Mouse (Mus musculus) lung, embryonic 15.5 days (tissue): ENCODE results near the gene Fmnl2. TPM values are rescaled to one million over a fixed set of nuclear protein-coding genes. Genes with fewer than 3 reads are reported as not detected.

Experiments
- ATAC-seq: fragments of 200-750 bp; cut with Nextera tagmentation; 2 replicates; pipeline ENCODE4 v1.8.0; 2017; ENCODE audit warnings: moderate number of reproducible peaks, borderline replicate concordance; ENCODE audit not compliant: low FRiP score, low TSS enrichment; ENCODE audit errors: extremely low read depth
- H3K27ac ChIP-seq: fragments of 300-500 bp; sonication (generic); 2 replicates; pipeline ENCODE4 v1.5.1; 2015; ENCODE audit warnings: moderate library complexity, mild to moderate bottlenecking, inconsistent platforms
- H3K27me3 ChIP-seq: fragments of 300-500 bp; sonication (generic); 2 replicates; pipeline ENCODE4 v1.6.1; 2015; ENCODE audit warnings: inconsistent platforms
- H3K36me3 ChIP-seq: fragments of 300-500 bp; sonication (generic); 2 replicates; pipeline ENCODE4 v1.6.1; 2015; ENCODE audit warnings: inconsistent platforms
- H3K4me1 ChIP-seq: fragments of 300-500 bp; sonication (generic); 2 replicates; pipeline ENCODE4 v1.6.1; 2015; ENCODE audit warnings: inconsistent platforms
- H3K4me2 ChIP-seq: fragments of 300-500 bp; sonication (generic); 2 replicates; pipeline ENCODE4 v1.6.1; 2015; ENCODE audit warnings: inconsistent platforms, mild to moderate bottlenecking, moderate library complexity
- H3K4me3 ChIP-seq: fragments of 300-500 bp; sonication (generic); 2 replicates; pipeline ENCODE4 v1.5.1; 2015; ENCODE audit warnings: mild to moderate bottlenecking, inconsistent platforms
- H3K9ac ChIP-seq: fragments of 300-500 bp; sonication (generic); 2 replicates; pipeline ENCODE4 v1.6.1; 2015; ENCODE audit warnings: inconsistent platforms
- H3K9me3 ChIP-seq: fragments of 300-500 bp; sonication (generic); 2 replicates; pipeline ENCODE4 v1.6.1; 2016; ENCODE audit warnings: inconsistent platforms
- WGBS: fragments of 180-500 bp; shearing (Covaris S2); methylation state at CpG from one replicate; pipeline ENCODE4 v1.1.7; 2015; 5-methylcytosine and 5-hydroxymethylcytosine counted together
- polyA plus RNA-seq: library from polyadenylated mRNA; unstranded; fragments of >200 nt; fragmentation: Nextera tagmentation; extraction: Ambion mirVana; gene quantifications from 2 replicates; pipeline ENCODE4 v1.2.1, GENCODE M21; 2015

The Fmnl2 gene
- polyA plus RNA-seq, 1 experiment from 2014 or later, result 3.7 TPM

GRCm38 (mm10) chr2:52946074-52946473 lies 88.4 kb downstream of the Fmnl2 start:
- 70% methylated on average over 2 of the region's 2 CpGs for WGBS
- no peak overlapping the region for H3K4me3 ChIP-seq
- no peaks in the 10 kb centered on the region for H3K27me3 ChIP-seq
- no peaks in the 10 kb centered on the region for H3K4me1 ChIP-seq
- H3K9ac ChIP-seq, result no peak overlapping the region
- no peaks in the 10 kb centered on the region for H3K36me3 ChIP-seq
- no peak overlapping the region for H3K4me2 ChIP-seq
- no peak overlapping the region for H3K27ac ChIP-seq
- H3K9me3 ChIP-seq, result no peaks in the 10 kb centered on the region
- ATAC-seq, result no peak

GRCm38 (mm10) chr2:52946524-52947186 lies 89.0 kb downstream of the Fmnl2 start:
- no peak overlapping the region for H3K9ac ChIP-seq
- no peak for ATAC-seq
- no peak overlapping the region for H3K27ac ChIP-seq
- H3K4me2 ChIP-seq, result no peak overlapping the region
- WGBS, result 73% methylated on average over 11 of the region's 11 CpGs
- no peaks in the 10 kb centered on the region for H3K36me3 ChIP-seq
- H3K4me3 ChIP-seq, result no peak overlapping the region
- H3K9me3 ChIP-seq, result no peaks in the 10 kb centered on the region
- no peaks in the 10 kb centered on the region for H3K4me1 ChIP-seq
- H3K27me3 ChIP-seq, result no peaks in the 10 kb centered on the region

GRCm38 (mm10) chr2:52948406-52948805 lies 90.7 kb downstream of the Fmnl2 start:
- no peak overlapping the region for H3K4me3 ChIP-seq
- ATAC-seq, result no peak

GRCm38 (mm10) chr2:52949556-52949955 lies 91.9 kb downstream of the Fmnl2 start:
- no peak for ATAC-seq
- Histone ChIP-seq H3K9me3 (no peaks in the 10 kb centered on the region), H3K36me3 (no peaks in the 10 kb centered on the region), H3K9ac (no peak overlapping the region), H3K27me3 (no peaks in the 10 kb centered on the region), H3K4me1 (no peaks in the 10 kb centered on the region), H3K27ac (no peak overlapping the region), H3K4me2 (no peak overlapping the region), H3K4me3 (no peak overlapping the region)
- 82% methylated on average over 4 of the region's 4 CpGs for WGBS

More at GRCm38 (mm10) chr2:52948406-52948805, 90.7 kb downstream of the Fmnl2 start:
- no peak overlapping the region for H3K4me2 ChIP-seq
- H3K4me1 ChIP-seq, result no peaks in the 10 kb centered on the region
- no peaks in the 10 kb centered on the region for H3K9me3 ChIP-seq
- H3K27ac ChIP-seq, result no peak overlapping the region
- no peaks in the 10 kb centered on the region for H3K27me3 ChIP-seq
- H3K9ac ChIP-seq, result no peak overlapping the region
- H3K36me3 ChIP-seq, result no peaks in the 10 kb centered on the region
- 90% methylated on average over 3 of the region's 3 CpGs for WGBS

GRCm38 (mm10) chr2:52950226-52950625 lies 92.6 kb downstream of the Fmnl2 start:
- Histone ChIP-seq H3K4me3 (no peak overlapping the region), H3K36me3 (no peaks in the 10 kb centered on the region), H3K27me3 (no peaks in the 10 kb centered on the region), H3K9me3 (no peaks in the 10 kb centered on the region), H3K9ac (no peak overlapping the region), H3K4me2 (no peak overlapping the region), H3K4me1 (peaks cover 4% of the 10 kb centered on the region; the same call in 1 of the 2 replicates), H3K27ac (no peak overlapping the region)
- 74% methylated on average over 4 of the region's 4 CpGs for WGBS
- ATAC-seq, result no peak

- ATAC-seq, result no peak
- no peak overlapping the region for H3K4me2 ChIP-seq
- H3K4me1 ChIP-seq, result peaks cover 4% of the 10 kb centered on the region; the same call in 1 of the 2 replicates
- no peak overlapping the region for H3K9ac ChIP-seq
- H3K4me3 ChIP-seq, result no peak overlapping the region
- H3K36me3 ChIP-seq, result no peaks in the 10 kb centered on the region
- no peaks in the 10 kb centered on the region for H3K27me3 ChIP-seq
- WGBS, result 61% methylated on average over 6 of the region's 6 CpGs
- no peaks in the 10 kb centered on the region for H3K9me3 ChIP-seq
- H3K27ac ChIP-seq, result no peak overlapping the region
These were observed 94.6 kb downstream of the Fmnl2 start for GRCm38 (mm10) chr2:52952202-52952730.

- Histone ChIP-seq H3K27ac (no peak overlapping the region), H3K27me3 (no peaks in the 10 kb centered on the region), H3K4me1 (peaks cover 25% of the 10 kb centered on the region), H3K36me3 (no peaks in the 10 kb centered on the region), H3K9ac (no peak overlapping the region), H3K4me2 (no peak overlapping the region), H3K9me3 (no peaks in the 10 kb centered on the region), H3K4me3 (no peak overlapping the region)
- ATAC-seq, result peak; percentile 46; the same call in 1 of the 2 replicates
- WGBS, result 60% methylated on average over 8 of the region's 8 CpGs
These were observed 97.4 kb downstream of the Fmnl2 start for GRCm38 (mm10) chr2:52955090-52955489.

GRCm38 (mm10) chr2:52955831-52956230 lies 98.2 kb downstream of the Fmnl2 start:
- Histone ChIP-seq H3K9me3 (no peaks in the 10 kb centered on the region), H3K4me3 (no peak overlapping the region), H3K9ac (no peak overlapping the region), H3K4me1 (peaks cover 25% of the 10 kb centered on the region), H3K36me3 (no peaks in the 10 kb centered on the region), H3K27me3 (no peaks in the 10 kb centered on the region), H3K4me2 (no peak overlapping the region), H3K27ac (no peak overlapping the region)
- ATAC-seq, result no peak
- 85% methylated on average over 10 of the region's 10 CpGs for WGBS

GRCm38 (mm10) chr2:52957771-52958534 lies 100.3 kb downstream of the Fmnl2 start:
- H3K9me3 ChIP-seq, result no peaks in the 10 kb centered on the region
- H3K4me3 ChIP-seq, result no peak overlapping the region
- no peak overlapping the region for H3K9ac ChIP-seq
- no peak overlapping the region; the same call in 1 of the 2 replicates for H3K4me2 ChIP-seq
- H3K27me3 ChIP-seq, result no peaks in the 10 kb centered on the region
- H3K36me3 ChIP-seq, result no peaks in the 10 kb centered on the region
- no peak for ATAC-seq
- 53% methylated on average over 8 of the region's 8 CpGs for WGBS
- peaks cover 25% of the 10 kb centered on the region for H3K4me1 ChIP-seq
- no peak overlapping the region for H3K27ac ChIP-seq

GRCm38 (mm10) chr2:52958535-52959290 lies 101.1 kb downstream of the Fmnl2 start:
- Histone ChIP-seq H3K27ac (no peak overlapping the region), H3K4me2 (peak overlapping the region; percentile 44), H3K4me1 (peaks cover 25% of the 10 kb centered on the region), H3K4me3 (peak overlapping the region; percentile 0; the same call in 1 of the 2 replicates), H3K9ac (no peak overlapping the region), H3K9me3 (no peaks in the 10 kb centered on the region), H3K27me3 (no peaks in the 10 kb centered on the region), H3K36me3 (no peaks in the 10 kb centered on the region)
- peak; percentile 75 for ATAC-seq
- 8% methylated on average over 15 of the region's 15 CpGs for WGBS

- peak overlapping the region; percentile 0; the same call in 1 of the 2 replicates for H3K4me3 ChIP-seq
- H3K27me3 ChIP-seq, result no peaks in the 10 kb centered on the region
- peaks cover 25% of the 10 kb centered on the region for H3K4me1 ChIP-seq
- H3K27ac ChIP-seq, result no peak overlapping the region
- H3K9ac ChIP-seq, result no peak overlapping the region
- ATAC-seq, result no peak
- no peaks in the 10 kb centered on the region for H3K36me3 ChIP-seq
- no peaks in the 10 kb centered on the region for H3K9me3 ChIP-seq
- H3K4me2 ChIP-seq, result peak overlapping the region; percentile 44
These were observed 101.6 kb downstream of the Fmnl2 start for GRCm38 (mm10) chr2:52959291-52959621.
